Mouse (Mus musculus) forebrain, embryonic 13.5 days (tissue): Measurements from ENCODE around the gene Creb3. TPM values are rescaled to one million over a fixed set of nuclear protein-coding genes. Genes with fewer than 3 reads are reported as not detected.
A peak's percentile ranks its signal among the peaks of the same experiment; 100 is the strongest.
"Not testable (repeated sequence)": the region's sequence is repeated elsewhere in the genome, so short reads cannot be mapped to it uniquely, and the experiment has no call there.

Experiments used
- ATAC-seq: fragments of 200-750 bp; cut with Nextera tagmentation; 2 replicates; pipeline ENCODE4 v1.8.0; 2017
- H3K27ac ChIP-seq: fragments of 300-500 bp; sonication (generic); 2 replicates; pipeline ENCODE4 v1.5.1; 2015; ENCODE audit warnings: inconsistent platforms, mild to moderate bottlenecking, moderate library complexity
- H3K27me3 ChIP-seq: fragments of 300-500 bp; sonication (generic); 2 replicates; pipeline ENCODE4 v1.6.1; 2015; ENCODE audit warnings: mild to moderate bottlenecking, inconsistent platforms
- H3K36me3 ChIP-seq: fragments of 300-500 bp; sonication (generic); 2 replicates; pipeline ENCODE4 v1.6.1; 2015; ENCODE audit warnings: mild to moderate bottlenecking, inconsistent platforms; ENCODE audit not compliant: poor library complexity, severe bottlenecking
- H3K4me1 ChIP-seq: fragments of 300-500 bp; sonication (generic); 2 replicates; pipeline ENCODE4 v1.6.1; 2015; ENCODE audit warnings: inconsistent platforms
- H3K4me2 ChIP-seq: fragments of 300-500 bp; sonication (generic); 2 replicates; pipeline ENCODE4 v1.6.1; 2015; ENCODE audit warnings: inconsistent platforms, mild to moderate bottlenecking, moderate library complexity
- H3K4me3 ChIP-seq: fragments of 300-500 bp; sonication (generic); 2 replicates; pipeline ENCODE4 v1.5.1; 2015; ENCODE audit warnings: mild to moderate bottlenecking, inconsistent platforms
- H3K9ac ChIP-seq: fragments of 300-500 bp; sonication (generic); 2 replicates; pipeline ENCODE4 v1.6.1; 2015; ENCODE audit warnings: mild to moderate bottlenecking, inconsistent platforms
- H3K9me3 ChIP-seq: fragments of 300-500 bp; sonication (generic); replicated peaks from 2 replicates; pipeline ENCODE4 v1.6.1; 2016; ENCODE audit warnings: inconsistent platforms
- WGBS: fragments of 180-500 bp; shearing (Covaris S2); methylation state at CpG from one replicate; pipeline ENCODE4 v1.1.7; 2015; 5-methylcytosine and 5-hydroxymethylcytosine counted together
- polyA plus RNA-seq: library from polyadenylated mRNA; unstranded; fragments of >200 nt; fragmentation: Nextera tagmentation; extraction: Ambion mirVana; gene quantifications from 2 replicates; pipeline ENCODE4 v1.2.1, GENCODE M21; 2015

The Creb3 gene
- polyA plus RNA-seq, 1 experiment from 2014 or later = 61.8 TPM

GRCm38 (mm10) chr4:43535628-43536027 lies 26.5 kb upstream of the Creb3 start:
- H3K4me2 ChIP-seq = no peak overlapping the region
- no peak overlapping the region for H3K27ac ChIP-seq
- H3K4me1 ChIP-seq = no peaks in the 10 kb centered on the region
- no peak overlapping the region for H3K4me3 ChIP-seq
- H3K27me3 ChIP-seq = no peaks in the 10 kb centered on the region
- H3K9ac ChIP-seq = no peak overlapping the region
- no peaks in the 10 kb centered on the region for H3K9me3 ChIP-seq
- no peak for ATAC-seq
- 97% methylated on average over 8 of the region's 8 CpGs for WGBS
- peaks cover 96% of the 10 kb centered on the region for H3K36me3 ChIP-seq

GRCm38 (mm10) chr4:43536031-43536430 lies 26.1 kb upstream of the Creb3 start:
- no peak overlapping the region for H3K4me3 ChIP-seq
- H3K27me3 ChIP-seq = no peaks in the 10 kb centered on the region
- peaks cover 100% of the 10 kb centered on the region for H3K36me3 ChIP-seq
- no peaks in the 10 kb centered on the region for H3K4me1 ChIP-seq
- WGBS = 94% methylated on average over 9 of the region's 9 CpGs
- ATAC-seq = no peak
- no peaks in the 10 kb centered on the region for H3K9me3 ChIP-seq
- no peak overlapping the region for H3K4me2 ChIP-seq
- H3K27ac ChIP-seq = no peak overlapping the region
- H3K9ac ChIP-seq = no peak overlapping the region

GRCm38 (mm10) chr4:43542044-43542443 lies 20.1 kb upstream of the Creb3 start:
- Histone ChIP-seq H3K9ac (no peak overlapping the region), H3K36me3 (peaks cover 100% of the 10 kb centered on the region), H3K4me1 (no peaks in the 10 kb centered on the region), H3K4me2 (no peak overlapping the region), H3K9me3 (no peaks in the 10 kb centered on the region), H3K27ac (no peak overlapping the region), H3K27me3 (no peaks in the 10 kb centered on the region), H3K4me3 (no peak overlapping the region)
- WGBS = 82% methylated on average over 3 of the region's 3 CpGs
- ATAC-seq = no peak

GRCm38 (mm10) chr4:43546375-43547047 lies 15.6 kb upstream of the Creb3 start:
- Histone ChIP-seq H3K4me2 (no peak overlapping the region), H3K36me3 (peaks cover 100% of the 10 kb centered on the region), H3K4me1 (no peaks in the 10 kb centered on the region), H3K27me3 (no peaks in the 10 kb centered on the region), H3K9me3 (no peaks in the 10 kb centered on the region), H3K27ac (no peak overlapping the region), H3K9ac (no peak overlapping the region), H3K4me3 (no peak overlapping the region)
- no peak for ATAC-seq
- 91% methylated on average over 12 of the region's 12 CpGs for WGBS

- WGBS = 91% methylated on average over 8 of the region's 8 CpGs
- Histone ChIP-seq H3K36me3 (peaks cover 100% of the 10 kb centered on the region), H3K27ac (no peak overlapping the region), H3K4me3 (no peak overlapping the region), H3K4me2 (no peak overlapping the region), H3K9ac (no peak overlapping the region), H3K9me3 (no peaks in the 10 kb centered on the region), H3K4me1 (no peaks in the 10 kb centered on the region), H3K27me3 (no peaks in the 10 kb centered on the region)
- ATAC-seq = no peak
These were observed 15.0 kb upstream of the Creb3 start for GRCm38 (mm10) chr4:43547160-43547559.

- ATAC-seq = no peak
- Histone ChIP-seq H3K27me3 (no peaks in the 10 kb centered on the region), H3K4me3 (no peak overlapping the region), H3K9me3 (no peaks in the 10 kb centered on the region), H3K4me2 (no peak overlapping the region), H3K36me3 (peaks cover 100% of the 10 kb centered on the region), H3K4me1 (no peaks in the 10 kb centered on the region), H3K9ac (no peak overlapping the region), H3K27ac (no peak overlapping the region)
- 88% methylated on average over 12 of the region's 12 CpGs for WGBS
These were observed 13.1 kb upstream of the Creb3 start for GRCm38 (mm10) chr4:43549055-43549454.

- H3K9ac ChIP-seq, H3K4me1 ChIP-seq, H3K27ac ChIP-seq, H3K4me2 ChIP-seq, H3K4me3 ChIP-seq, H3K27me3 ChIP-seq, H3K9me3 ChIP-seq, ATAC-seq: not testable (repeated sequence)
- peaks cover 97% of the 10 kb centered on the region for H3K36me3 ChIP-seq
- 92% methylated on average over 6 of the region's 6 CpGs for WGBS
These were observed 10.3 kb upstream of the Creb3 start for GRCm38 (mm10) chr4:43551854-43552253.

GRCm38 (mm10) chr4:43552437-43552836 lies 9.7 kb upstream of the Creb3 start:
- ATAC-seq = no peak
- Histone ChIP-seq H3K27me3 (no peaks in the 10 kb centered on the region), H3K36me3 (peaks cover 91% of the 10 kb centered on the region), H3K9me3 (no peaks in the 10 kb centered on the region), H3K4me3 (no peak overlapping the region), H3K9ac (no peak overlapping the region), H3K4me1 (no peaks in the 10 kb centered on the region), H3K4me2 (no peak overlapping the region), H3K27ac (no peak overlapping the region)
- WGBS = 96% methylated on average over 5 of the region's 5 CpGs

- H3K4me3 ChIP-seq = no peak overlapping the region
- no peak overlapping the region for H3K4me2 ChIP-seq
- peaks cover 7% of the 10 kb centered on the region for H3K4me1 ChIP-seq
- no peak overlapping the region for H3K9ac ChIP-seq
- no peaks in the 10 kb centered on the region for H3K9me3 ChIP-seq
- H3K27ac ChIP-seq = no peak overlapping the region
- no peaks in the 10 kb centered on the region for H3K27me3 ChIP-seq
- no peak for ATAC-seq
- H3K36me3 ChIP-seq = peaks cover 78% of the 10 kb centered on the region
These were observed 8.2 kb upstream of the Creb3 start for GRCm38 (mm10) chr4:43553891-43554290.

GRCm38 (mm10) chr4:43555926-43556325 lies 6.2 kb upstream of the Creb3 start:
- H3K27me3 ChIP-seq = no peaks in the 10 kb centered on the region
- ATAC-seq = no peak
- H3K4me1 ChIP-seq = peaks cover 25% of the 10 kb centered on the region
- H3K36me3 ChIP-seq = peaks cover 60% of the 10 kb centered on the region
- no peaks in the 10 kb centered on the region for H3K9me3 ChIP-seq
- H3K4me2 ChIP-seq = no peak overlapping the region
- H3K27ac ChIP-seq = no peak overlapping the region
- 97% methylated on average over 7 of the region's 7 CpGs for WGBS
- no peak overlapping the region for H3K4me3 ChIP-seq
- H3K9ac ChIP-seq = no peak overlapping the region

- Histone ChIP-seq H3K4me2 (no peak overlapping the region), H3K36me3 (peaks cover 38% of the 10 kb centered on the region), H3K27me3 (no peaks in the 10 kb centered on the region), H3K4me3 (no peak overlapping the region), H3K27ac (0 out of 2 replicates have a peak overlapping the region, but pooled peaks have one; percentile 14), H3K9ac (no peak overlapping the region; the same call in 1 of the 2 replicates), H3K4me1 (peaks cover 34% of the 10 kb centered on the region), H3K9me3 (no peaks in the 10 kb centered on the region)
- ATAC-seq = no peak
- WGBS = 60% methylated on average over 5 of the region's 5 CpGs
These were observed 4.0 kb upstream of the Creb3 start for GRCm38 (mm10) chr4:43558028-43558630.

- H3K27ac ChIP-seq = 0 out of 2 replicates have a peak overlapping the region, but pooled peaks have one; percentile 14
- 39% methylated on average over 13 of the region's 13 CpGs for WGBS
- no peak for ATAC-seq
- no peaks in the 10 kb centered on the region for H3K9me3 ChIP-seq
- H3K36me3 ChIP-seq = peaks cover 31% of the 10 kb centered on the region
- 0 out of 2 replicates have a peak overlapping the region, but pooled peaks have one; percentile 2 for H3K4me3 ChIP-seq
- peaks cover 41% of the 10 kb centered on the region for H3K4me1 ChIP-seq
- peak overlapping the region; percentile 51 for H3K9ac ChIP-seq
- peak overlapping the region; percentile 23; the same call in 1 of the 2 replicates for H3K4me2 ChIP-seq
- no peaks in the 10 kb centered on the region for H3K27me3 ChIP-seq
These were observed 3.3 kb upstream of the Creb3 start for GRCm38 (mm10) chr4:43558631-43559356.
